Mouse (Mus musculus) gastrocnemius, postnatal 10 days (tissue): Measurements from ENCODE around the gene Cd36. TPM values are rescaled to one million over a fixed set of nuclear protein-coding genes. Genes with fewer than 3 reads are reported as not detected.

Experiments used
- DNase-seq: peaks from one replicate; pipeline ENCODE4 v3.0.0; 2021; ENCODE audit warnings: mixed read lengths
- total RNA-seq, 2 experiments: library from RNA; stranded (reverse); gene quantifications; 2 replicates each; pipeline ENCODE4 v1.2.3; 2021

Gene Cd36
- total RNA-seq, 2 experiments from 2014 or later = 305 to 344 TPM

DNA sequence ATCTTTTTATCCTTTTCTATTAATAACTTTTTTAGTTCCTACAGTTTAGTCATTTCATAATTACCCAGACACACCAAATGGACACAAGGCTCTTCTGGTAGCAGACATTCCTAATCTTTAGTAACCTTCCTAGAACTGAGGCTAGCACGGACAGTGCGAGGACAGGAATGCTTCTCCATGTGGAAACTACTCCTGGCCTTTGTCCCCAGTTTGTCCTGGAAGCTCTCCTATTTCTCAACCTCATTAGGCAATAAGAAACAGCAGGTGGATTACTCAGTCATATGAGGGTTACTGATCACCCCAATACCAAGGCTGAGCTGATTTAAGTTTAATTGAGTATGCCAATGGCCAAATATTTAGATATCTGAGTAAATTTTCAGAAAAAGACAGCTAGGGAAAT, 25.5 kb downstream of the Cd36 start:
- DNase-seq = no peak

- DNase-seq = no peak
These were observed 30.2 kb downstream of the Cd36 start for GRCm38 (mm10) chr5:17858399-17858798.

DNA sequence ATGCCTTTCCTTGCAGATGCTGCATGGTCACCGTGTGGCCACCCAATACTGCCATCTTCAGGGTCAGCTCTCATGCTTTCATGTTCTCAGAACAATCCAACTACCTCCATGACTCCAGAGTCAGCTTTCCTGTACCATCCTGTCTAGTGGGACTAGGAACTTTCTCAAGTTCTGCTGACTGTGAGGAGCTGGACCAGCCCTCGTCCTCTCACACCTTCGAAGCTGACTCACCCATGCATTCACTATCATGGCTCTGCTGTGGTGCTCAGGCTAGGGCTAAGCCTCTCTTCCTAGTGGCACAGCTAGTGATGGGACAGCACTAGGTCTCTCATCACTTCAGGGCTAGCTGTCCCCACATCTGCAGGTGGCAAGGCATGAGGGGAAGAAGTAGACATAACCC, 30.7 kb downstream of the Cd36 start:
- DNase-seq = no peak

- no peak for DNase-seq
These were observed 31.3 kb downstream of the Cd36 start for GRCm38 (mm10) chr5:17857262-17857661.

GRCm38 (mm10) chr5:17854127-17854923, 34.3 kb downstream of the Cd36 start:
- no peak for DNase-seq

DNA sequence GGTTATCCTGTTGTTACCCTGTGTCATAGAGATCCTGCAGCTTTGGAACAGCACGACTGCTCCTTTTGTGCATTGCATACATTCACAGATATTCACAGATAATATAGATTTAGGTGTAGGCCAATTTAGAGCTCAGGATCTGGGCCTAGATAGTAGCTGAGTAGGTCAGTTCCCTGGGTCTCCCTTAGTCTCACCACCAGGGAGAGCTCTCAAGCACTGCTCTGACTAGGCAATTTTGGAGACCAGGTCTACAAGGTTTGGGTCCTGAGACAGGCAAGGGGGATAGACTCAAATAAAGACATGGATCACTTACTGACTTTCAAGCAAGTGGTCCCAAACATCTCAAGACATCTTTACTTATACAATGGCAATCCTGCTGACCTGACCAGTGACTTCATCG, 38.0 kb downstream of the Cd36 start:
- DNase-seq = no peak

- DNase-seq = no peak
These were observed 39.0 kb downstream of the Cd36 start for GRCm38 (mm10) chr5:17849582-17849981.

GRCm38 (mm10) chr5:17848733-17849132, 39.9 kb downstream of the Cd36 start:
- DNase-seq = no peak

DNA sequence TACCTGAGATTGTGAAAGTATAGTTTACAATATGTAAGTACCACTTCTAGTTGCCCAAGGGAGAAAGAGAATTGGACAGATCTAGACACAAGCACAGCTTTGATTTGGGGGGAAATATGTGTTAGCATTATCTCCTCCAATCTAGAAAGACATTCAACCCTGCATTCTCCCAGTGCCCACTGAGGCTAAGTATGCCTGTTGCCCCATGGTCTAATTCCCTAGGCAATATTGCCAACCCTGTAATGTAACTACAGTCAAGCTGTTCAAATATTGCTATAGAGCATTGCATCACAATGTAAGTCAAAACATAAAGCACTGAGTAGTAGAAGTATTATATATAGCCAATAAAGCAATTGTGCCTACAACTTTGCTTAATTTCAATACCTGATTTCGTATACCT, 40.3 kb downstream of the Cd36 start:
- DNase-seq = no peak

DNA sequence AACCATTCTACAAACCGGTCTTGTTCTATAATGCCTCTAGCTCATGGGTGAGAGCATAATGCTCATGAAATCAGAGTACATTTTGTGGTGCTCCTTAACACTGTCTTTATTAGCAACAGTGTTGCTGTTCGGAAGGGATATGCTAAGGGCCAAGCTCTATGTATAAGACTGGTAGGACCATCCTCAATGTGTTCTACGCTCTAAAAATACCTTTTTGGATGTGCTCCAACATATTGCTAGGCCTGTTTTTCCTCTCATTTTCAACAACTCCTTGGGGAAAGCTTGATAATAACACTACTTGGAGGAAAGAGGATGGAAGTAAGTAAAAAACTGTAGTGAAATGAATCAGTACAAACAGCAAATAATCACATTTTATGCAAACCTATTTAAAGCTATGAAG, 44.7 kb downstream of the Cd36 start:
- no peak for DNase-seq

GRCm38 (mm10) chr5:17843316-17843715, 45.3 kb downstream of the Cd36 start:
- DNase-seq = no peak

GRCm38 (mm10) chr5:17842111-17842729, 46.4 kb downstream of the Cd36 start:
- DNase-seq = no peak

GRCm38 (mm10) chr5:17839549-17839948, 49.1 kb downstream of the Cd36 start:
- DNase-seq = no peak

GRCm38 (mm10) chr5:17836408-17836807, 52.2 kb downstream of the Cd36 start:
- no peak for DNase-seq

DNA sequence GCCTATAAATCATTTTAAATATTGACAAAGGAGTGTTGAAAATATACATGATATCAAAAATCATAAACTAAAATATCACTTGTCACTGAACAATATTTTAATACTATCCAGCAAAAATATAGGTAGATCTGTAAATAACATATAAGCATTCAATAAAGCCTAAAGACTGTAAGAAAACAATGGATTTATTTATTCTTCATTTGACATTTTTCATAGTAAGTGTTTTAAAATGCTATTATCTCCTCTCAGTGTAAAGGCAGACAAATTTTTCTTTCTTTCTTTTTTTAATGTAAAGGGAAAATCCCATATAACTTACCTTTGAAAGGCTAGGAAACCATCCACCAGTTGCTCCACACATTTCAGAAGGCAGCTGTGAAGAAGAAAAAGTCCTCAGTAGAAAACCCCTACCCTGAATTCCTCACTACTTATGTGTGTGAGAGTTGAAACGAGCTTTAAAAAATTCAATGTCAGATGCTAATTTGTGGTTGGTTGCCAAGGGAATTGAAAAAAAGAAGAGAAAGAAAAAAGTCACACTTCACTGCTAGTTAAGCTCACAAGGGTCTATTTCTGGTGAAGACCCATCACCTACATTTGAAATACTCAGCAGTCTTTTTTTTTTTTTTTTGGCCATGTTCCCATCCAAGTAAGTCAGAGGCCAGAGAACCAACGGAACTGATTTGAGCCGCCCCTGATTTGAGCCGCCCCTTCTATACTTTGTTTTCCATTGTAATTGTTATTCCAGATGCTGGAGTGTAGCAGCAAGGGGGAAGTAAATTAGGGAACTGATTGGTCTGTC, 53.1 kb downstream of the Cd36 start:
- DNase-seq = no peak

GRCm38 (mm10) chr5:17833797-17834196, 54.8 kb downstream of the Cd36 start:
- no peak for DNase-seq

GRCm38 (mm10) chr5:17830536-17830935, 58.1 kb downstream of the Cd36 start:
- DNase-seq = no peak

DNA sequence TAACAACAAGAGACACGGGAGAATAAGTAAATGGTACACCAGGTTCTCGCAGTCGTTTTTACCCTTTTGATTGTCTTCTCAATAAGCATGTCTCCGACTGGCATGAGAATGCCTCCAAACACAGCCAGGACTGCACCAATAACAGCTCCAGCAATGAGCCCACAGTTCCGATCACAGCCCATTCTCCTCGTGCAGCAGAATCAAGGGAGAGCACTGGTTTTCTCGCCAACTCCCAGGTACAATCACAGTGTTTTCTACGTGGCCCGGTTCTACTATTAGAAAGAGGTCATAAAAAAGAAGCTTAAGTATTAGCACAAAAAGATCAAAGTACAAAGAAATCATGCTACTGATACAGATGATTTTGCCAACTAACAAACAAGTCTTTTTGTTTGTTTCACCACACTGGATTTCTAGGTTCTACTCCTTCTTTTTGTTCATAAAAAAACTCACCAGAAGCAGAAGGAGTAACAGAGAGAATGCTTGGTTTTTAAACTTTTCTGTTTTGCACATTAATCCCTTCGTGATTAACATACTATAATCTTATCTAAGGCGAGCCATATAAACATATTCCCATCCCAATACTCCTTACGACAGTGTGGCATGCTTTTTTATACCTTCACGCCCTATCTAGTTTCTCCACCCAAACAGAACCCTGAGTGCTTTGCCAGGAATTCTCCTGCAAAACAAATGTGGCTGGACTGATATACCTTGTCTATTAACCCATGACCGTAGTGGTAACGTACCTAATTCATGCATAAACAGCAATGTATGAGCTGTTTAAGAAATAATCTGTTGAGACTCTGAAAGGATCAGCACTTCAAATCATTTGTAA, 59.7 kb downstream of the Cd36 start:
- DNase-seq = no peak

GRCm38 (mm10) chr5:17821395-17821794, 67.2 kb downstream of the Cd36 start:
- no peak for DNase-seq

- no peak for DNase-seq
These were observed 68.2 kb downstream of the Cd36 start for GRCm38 (mm10) chr5:17820239-17820999.

- no peak for DNase-seq
These were observed 72.4 kb downstream of the Cd36 start for GRCm38 (mm10) chr5:17816170-17816569.
